Comparison of ENCODE assay signal across 8 mouse cellular contexts in the genomic region with DNA sequence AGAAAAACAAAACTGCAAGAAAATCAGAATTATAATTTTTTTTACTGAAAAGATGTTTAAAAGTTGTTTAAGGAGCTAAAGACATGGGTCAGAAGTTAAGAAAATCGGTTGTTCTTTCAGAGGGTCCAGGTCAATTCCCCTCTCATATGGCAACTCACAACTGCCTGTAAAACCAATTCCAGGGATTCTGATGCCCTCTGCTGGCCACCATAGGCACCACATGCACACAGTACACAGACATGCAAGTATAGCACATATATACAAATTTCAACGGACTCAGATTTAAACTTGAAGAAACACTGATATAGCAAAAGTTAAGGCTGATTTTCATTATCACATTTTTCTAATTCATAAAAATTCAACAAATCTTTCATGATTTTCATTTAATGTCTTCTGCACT. TPM values are rescaled to one million over a fixed set of nuclear protein-coding genes. Genes with fewer than 3 reads are reported as not detected.
DNase-seq lines count a peak whose midpoint lies in the region; ATAC-seq lines count a peak whose summit lies in the region.

No protein-coding gene starts in this region.

- DNase-seq in adrenal gland, postnatal 36 days, result peak; percentile 17 to 43
- no peak for DNase-seq in adrenal gland, adult 2 months
- peak; percentile 31 to 41 for DNase-seq in layer of hippocampus, postnatal 10 days (ENCODE audit: low spot score in 2 of 2)
- no peak for DNase-seq in layer of hippocampus, postnatal 36 days
- peak; percentile 28 for DNase-seq in adipocyte (ENCODE audit: low spot score)
- peak; percentile 18 for DNase-seq in lung, postnatal 25 days (ENCODE audit: low spot score)
- no peak for DNase-seq in gastrocnemius, postnatal 4 days (ENCODE audit: low spot score in 2 of 2)

- ATAC-seq in megakaryocyte-erythroid progenitor cell, adult 5-6 weeks (replicated peaks; ENCODE audit: low FRiP score, low TSS enrichment, poor library complexity, severe bottlenecking), result no peak

RNA-seq across cellular contexts. Expression of a gene that starts 6.9 kb away (rescaled TPM):
- 10 to 100 TPM; 40.5 to 50.6 TPM for total RNA-seq in adrenal gland, postnatal 36 days (2021)
- 10 to 100 TPM; 40.0 to 48.8 TPM for total RNA-seq in adrenal gland, adult 2 months (2021)
- polyA plus RNA-seq in adrenal gland, adult 2 months (2012; rRNA removed), result 0.57 and 0.65 TPM in 2 replicates
- 10 to 100 TPM; 59.4 to 59.7 TPM for total RNA-seq in layer of hippocampus, postnatal 10 days (2021)
- total RNA-seq in layer of hippocampus, postnatal 36 days (2021), result 100 to 1,000 TPM; 129 to 134 TPM
- 21.1 and 25.1 TPM in 2 replicates for total RNA-seq in megakaryocyte-erythroid progenitor cell, adult 5-6 weeks (2014; fragmentation: Nextera tagmentation)
- total RNA-seq in megakaryocyte-erythroid progenitor cell, adult 5-6 weeks (2017), result 11.3 and 17.8 TPM in 2 replicates
- 10 to 100 TPM in 1 of 2 experiments, 1 to 10 TPM in 1; 8.6 to 10.4 TPM for total RNA-seq in gastrocnemius, postnatal 4 days (2021)

RNA-seq across cellular contexts. Expression of a gene that starts 7.0 kb away (rescaled TPM):
- 100 to 1,000 TPM; 144 to 149 TPM for total RNA-seq in adrenal gland, postnatal 36 days (2021)
- total RNA-seq in adrenal gland, adult 2 months (2021), result 100 to 1,000 TPM in 1 of 2 experiments, 10 to 100 TPM in 1; 97.8 to 181 TPM
- 8.1 and 12.8 TPM in 2 replicates for polyA plus RNA-seq in adrenal gland, adult 2 months (2012; rRNA removed)
- 100 to 1,000 TPM; 113 to 121 TPM for total RNA-seq in layer of hippocampus, postnatal 10 days (2021)
- 100 to 1,000 TPM; 110 to 119 TPM for total RNA-seq in layer of hippocampus, postnatal 36 days (2021)
- total RNA-seq in megakaryocyte-erythroid progenitor cell, adult 5-6 weeks (2014; fragmentation: Nextera tagmentation), result 101 and 116 TPM in 2 replicates
- 107 and 113 TPM in 2 replicates for total RNA-seq in megakaryocyte-erythroid progenitor cell, adult 5-6 weeks (2017)
- 100 to 1,000 TPM; 114 to 124 TPM for total RNA-seq in gastrocnemius, postnatal 4 days (2021)

Comparison
In these comparisons a context has a peak if more than half of its experiments do, and no peak if none do; other contexts are left out.
1. DNase-seq: peak in adrenal gland, postnatal 36 days (2 of 2), layer of hippocampus, postnatal 10 days (2 of 2), adipocyte (single experiment) and lung, postnatal 25 days (single experiment); none in adrenal gland, adult 2 months (single experiment), layer of hippocampus, postnatal 36 days (0 of 2) and gastrocnemius, postnatal 4 days (0 of 2).